Mouse (Mus musculus) bone marrow, adult 2 months (tissue): ENCODE results near the gene Stk24.

ENCODE experiments used
- CTCF ChIP-seq: fragments of 200-500 bp; IDR thresholded peaks from 2 replicates; pipeline ENCODE4 v1.5.1; 2011; ENCODE audit warnings: low read length, control low read depth; ENCODE audit not compliant: control insufficient read depth, insufficient read depth
- POLR2A ChIP-seq: fragments of 200-500 bp; IDR thresholded peaks from 2 replicates; pipeline ENCODE4 v1.6.1; 2011; ENCODE audit warnings: low read depth, mild to moderate bottlenecking, control low read depth, low read length, borderline replicate concordance; ENCODE audit not compliant: control insufficient read depth

DNA sequence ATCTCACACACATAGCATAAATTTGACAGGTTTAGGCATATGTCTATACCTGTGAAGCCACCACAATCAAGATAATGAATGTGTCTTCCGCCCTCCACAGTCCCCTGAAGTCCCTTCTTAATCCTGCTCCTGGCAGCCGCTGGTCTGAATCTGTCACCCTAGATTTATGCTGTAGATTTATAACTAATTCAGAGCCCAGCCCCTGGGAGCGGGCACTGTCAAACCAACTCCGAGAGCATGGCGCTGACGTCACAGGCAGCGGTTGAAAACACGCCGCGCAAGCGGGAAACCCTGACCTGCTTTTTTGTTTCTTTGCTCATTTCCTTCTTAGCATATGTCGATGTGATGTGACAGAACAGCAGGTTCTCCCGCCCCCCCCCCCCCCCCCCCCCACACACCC is 25.3 kb upstream of the Stk24 start:
- TF ChIP-seq POLR2A (no peak), CTCF (no peak)
